Mouse (Mus musculus): Measurements from ENCODE around the gene Unc79.

Unc79 gene

DNA sequence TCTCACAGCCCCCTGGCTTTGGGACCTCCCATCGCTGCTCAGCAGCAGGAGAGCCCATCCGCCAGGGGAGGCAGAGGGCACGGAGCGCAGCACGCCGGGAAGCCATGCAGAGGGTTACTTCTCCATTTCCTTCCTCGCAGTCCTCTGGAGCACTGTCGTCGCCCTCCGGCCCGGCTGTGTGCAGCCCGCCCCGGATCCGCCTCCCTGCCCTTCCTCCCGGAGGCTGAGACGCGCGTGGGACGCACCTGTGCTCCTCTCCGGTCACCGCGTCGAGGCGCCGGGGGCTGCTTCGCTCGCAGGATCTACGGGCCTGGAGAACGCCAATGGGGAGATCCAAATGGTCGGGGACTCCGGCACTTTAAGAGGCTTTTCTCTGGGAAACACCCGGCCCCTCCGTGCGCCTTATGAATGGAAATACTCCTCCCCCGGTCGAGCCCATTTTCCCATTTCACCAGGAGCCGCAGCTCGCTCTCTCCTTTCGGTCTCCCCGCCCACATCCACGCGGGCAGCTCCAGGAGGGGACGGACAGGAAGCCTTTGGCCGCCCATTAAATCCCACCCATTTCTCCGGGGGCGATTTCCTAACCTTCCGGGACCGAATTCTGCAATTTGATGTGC lies at the start of gene Unc79:
Gene Unc79 (plus strand): TSS at position 82 of the 617 bp plus-strand sequence.
- DNase-seq: peak; percentile 8 to 52

DNA sequence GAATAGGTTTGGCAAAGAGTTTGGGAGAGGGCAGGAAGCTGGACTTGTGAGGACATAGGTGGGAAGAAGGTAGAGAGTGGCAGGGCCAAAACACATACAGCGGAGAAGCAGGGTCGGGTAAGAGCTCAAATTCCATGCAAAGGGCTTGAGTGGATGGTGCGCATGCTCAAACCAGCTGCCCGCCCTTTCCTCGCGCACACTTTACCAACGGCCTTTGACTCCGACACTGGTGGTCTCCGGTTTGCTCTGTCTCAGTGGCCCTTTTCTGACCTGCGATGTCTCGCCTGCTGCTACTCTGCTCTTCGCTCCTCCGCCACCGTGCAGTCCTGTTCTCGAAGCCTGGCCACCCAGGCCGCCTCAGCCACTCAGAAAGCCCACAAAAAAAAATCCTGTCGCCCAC lies 49.6 kb upstream of the Unc79 start, which contains the start of gene Cox8c:
Gene Cox8c (plus strand): TSS at position 226 of the 400 bp plus-strand sequence.
- DNase-seq: no peak

DNA sequence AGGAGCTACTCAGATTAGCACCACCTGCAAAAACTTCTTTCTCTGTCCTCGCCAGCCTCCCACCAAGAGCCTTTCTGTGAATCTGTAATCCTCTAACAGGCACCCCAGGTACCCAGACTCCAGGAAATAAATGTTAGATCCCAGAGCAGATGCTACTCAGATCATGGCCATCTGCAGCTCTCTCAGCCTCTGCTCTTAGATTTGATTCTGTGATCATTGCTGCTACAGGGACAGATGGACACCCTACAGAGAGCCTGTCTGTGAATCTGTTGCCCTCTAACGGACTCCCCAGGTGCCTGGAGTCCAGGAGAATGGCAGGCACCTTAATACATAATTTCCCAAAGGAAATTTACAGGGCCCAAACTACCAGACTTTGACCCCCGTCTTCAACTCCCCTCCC lies 40.5 kb upstream of the Unc79 start:
- no peak for DNase-seq

DNA sequence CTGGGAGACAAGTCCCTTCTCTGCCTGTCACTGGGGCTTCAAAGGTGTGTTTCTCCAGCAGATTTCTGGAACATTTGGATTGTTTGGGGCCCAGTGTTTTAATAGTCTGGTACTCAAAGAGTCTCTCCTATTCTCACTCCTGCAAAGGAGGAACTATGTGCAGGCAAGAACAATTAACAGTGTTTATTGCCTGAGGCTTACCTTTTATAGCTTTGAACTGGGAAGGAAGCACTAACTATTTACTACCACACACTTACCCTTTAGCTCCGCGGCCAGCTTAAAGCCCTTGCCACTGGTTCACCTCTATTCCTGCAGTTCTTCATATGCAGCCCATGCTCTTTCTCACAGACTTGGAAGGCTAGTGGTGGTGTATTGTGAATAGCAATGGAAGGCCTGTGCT lies 32.6 kb upstream of the Unc79 start:
- DNase-seq: no peak

DNA sequence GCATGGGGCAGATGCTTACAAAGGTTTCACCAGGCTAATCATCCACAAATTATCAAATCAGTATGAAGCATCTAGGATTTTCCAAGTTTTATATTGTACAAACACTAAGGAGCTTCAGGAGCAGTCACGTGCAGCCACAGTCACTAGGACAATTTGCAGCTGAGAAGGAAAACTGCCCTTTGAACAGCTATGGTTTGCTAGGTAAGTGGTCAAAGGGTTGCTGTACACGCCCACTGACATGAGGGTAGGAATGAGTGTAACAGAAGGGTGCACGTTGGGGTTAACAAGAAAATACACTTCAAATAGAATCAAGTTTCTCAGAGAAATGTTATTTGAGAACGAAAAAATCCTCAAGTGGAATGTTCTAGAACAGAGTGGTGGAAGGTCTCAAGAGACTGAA lies 18.9 kb upstream of the Unc79 start:
- DNase-seq: peak; percentile 34 to 42

DNA sequence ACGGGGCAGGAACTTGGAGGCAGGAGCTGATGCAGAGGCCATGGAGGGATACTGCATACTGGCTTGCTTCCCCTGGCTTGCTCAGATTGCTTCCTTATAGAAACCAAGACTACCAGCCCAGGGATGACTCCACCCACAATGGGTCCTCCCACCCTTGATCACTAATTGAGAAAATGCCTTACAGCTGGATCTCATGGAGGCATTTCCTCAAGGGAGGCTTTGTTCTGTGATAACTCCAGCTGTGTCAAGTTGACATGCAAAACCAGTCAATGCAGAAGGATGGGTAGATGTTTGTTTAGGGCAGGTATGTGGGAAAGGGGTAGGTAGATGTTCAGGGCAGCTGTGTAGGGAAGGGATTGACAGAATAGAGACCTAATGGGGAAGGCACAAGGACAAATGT lies 18.3 kb upstream of the Unc79 start:
- DNase-seq: no peak

DNA sequence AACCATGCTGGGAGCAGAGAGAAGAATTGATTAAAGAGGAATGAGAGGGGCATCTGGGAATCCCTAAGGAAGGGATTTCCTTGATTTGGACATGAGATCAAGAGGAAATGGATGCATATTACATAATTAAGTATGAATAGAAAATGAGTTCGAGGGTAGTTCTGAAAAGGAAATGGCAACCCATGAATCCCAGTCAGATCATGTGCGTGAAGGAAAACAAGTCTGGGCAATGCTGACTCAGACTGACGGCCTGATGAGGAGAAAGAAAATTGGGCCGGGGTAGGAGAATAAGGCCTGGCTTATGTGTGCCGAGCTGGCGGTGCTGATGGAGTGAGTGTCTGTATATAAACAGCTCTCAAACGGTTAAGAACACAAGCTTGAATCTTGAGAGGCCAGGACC lies 17.9 kb upstream of the Unc79 start:
- DNase-seq: no peak

DNA sequence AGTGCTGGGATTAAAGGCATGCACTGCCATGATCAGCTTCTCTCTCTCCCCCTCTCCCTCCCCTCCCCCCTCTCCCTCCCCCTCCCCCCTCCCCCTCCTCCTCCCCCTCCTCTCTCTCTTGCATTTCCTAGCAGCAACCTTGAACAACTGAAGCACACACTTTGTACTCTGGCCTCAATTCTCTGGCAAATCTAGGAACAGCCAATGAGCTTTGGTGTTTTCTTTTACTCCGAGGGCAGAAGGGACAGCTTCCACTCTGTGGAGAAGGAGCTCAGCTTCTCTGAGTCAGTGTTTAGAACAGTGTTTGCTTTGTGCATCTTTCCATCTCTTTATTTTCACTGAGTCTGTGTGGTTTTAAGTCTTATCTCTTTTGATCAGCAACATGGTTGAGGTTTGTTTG lies 12.8 kb upstream of the Unc79 start:
- no peak for DNase-seq

DNA sequence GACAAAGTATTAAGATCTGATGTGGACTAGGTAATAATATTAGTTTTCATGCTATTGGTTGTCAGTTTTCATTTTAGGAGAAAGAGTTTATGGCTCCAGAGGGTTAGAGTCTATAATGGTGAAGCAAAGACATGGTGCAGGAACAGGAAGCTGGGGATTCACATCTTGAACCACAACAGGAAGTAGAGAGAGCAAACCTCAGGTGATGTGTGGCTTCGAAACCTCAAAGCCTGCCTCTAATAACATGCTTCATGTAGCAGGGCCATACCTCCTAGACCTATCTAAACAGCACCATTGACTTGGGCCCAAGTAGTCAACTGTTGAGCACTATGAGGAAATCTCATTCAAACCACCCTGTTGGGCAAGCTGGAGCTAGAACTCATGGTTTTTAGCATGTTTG lies 3.1 kb upstream of the Unc79 start:
- no peak for DNase-seq

DNA sequence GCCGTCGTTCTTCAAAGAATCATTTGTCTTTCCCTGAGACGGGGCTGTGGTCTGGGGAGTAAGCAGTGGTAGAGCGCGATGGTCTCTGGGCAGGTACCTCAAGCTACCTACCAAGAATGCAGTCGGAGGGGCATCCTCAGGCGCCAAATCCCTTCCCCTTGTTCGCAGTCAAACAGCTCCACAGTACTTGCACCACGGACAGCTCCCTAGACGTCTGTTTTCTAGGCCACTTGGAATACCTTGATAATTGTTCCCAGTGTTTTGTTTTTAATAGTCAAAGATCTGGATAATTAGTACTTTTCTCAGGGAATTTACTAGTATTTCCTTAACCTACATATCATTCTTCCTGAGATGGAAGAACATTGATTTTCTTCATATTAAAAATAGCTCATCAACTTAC lies 833 bp upstream of the Unc79 start:
- DNase-seq: no peak

DNA sequence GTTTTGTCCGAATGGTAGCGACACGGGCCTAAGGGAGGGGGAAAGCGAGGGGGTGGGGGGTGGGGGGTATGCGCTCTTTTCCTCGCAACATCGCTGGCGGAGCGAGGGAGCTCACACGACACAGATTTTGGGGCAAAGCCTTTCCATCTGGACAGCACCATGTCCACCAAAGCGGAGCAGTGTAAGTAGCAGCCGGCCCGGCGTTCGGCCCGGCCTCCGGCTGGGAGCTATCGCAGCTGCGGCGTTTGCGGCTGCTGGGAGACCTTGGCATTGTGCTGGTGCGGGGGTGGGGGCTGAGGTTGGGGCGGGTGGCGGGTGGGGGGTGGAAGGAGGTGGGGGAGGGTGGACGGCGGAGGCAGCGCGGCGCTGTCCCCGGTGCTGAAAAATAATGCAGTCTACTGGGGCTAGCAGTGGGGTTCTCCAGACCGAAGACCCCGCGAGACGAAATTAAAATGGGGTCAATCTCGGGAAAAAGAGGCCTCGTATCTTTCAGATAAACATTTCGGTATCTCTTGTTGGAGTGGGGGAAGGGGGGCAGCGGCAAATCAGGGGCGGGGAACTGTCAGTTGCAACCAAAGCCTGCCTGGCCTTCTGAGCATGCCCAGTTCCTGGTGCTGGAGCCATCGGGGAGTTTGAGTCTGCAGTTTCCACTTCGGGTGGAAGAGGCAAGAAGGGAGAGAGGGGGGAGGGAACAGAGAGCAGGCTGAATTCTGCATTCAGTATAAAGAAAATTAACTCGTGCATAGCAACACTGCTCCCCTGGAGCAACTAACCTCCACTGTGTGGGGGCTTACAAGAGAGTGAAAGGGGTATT lies 943 bp downstream of the Unc79 start:
- peak; percentile 58 for DNase-seq

DNA sequence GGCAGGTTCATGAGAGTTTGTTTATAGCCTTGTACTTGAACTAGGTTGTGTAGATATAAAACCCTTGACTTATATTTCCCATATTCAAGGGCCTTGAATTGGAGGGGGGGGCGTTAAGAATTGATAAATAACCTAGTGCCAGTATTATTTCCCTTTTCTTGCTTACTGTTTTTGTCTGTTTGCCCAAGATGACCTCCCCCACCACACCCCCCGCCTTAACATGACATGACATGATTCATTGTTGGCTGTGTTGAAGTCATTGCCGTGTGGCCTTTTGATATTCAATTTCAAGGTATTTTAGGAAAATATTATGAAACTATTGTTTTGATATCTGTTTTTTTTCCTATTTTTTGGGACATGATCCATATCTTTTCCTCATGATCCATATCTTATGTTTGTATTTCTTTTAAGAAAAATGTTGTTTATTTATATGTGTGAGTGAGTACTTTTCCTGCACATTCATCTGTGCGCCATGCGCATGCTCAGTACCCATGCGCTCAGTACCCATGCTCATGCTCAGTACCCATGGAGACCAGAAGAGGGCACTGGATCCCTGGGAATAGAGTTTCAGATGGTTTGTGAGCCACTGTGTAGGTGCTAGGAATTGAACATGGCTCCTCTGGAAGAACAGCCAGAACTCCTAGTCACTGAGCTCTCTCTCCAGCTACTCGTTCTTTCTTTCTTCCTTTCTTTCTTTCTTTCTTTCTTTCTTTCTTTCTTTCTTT lies 11.6 kb downstream of the Unc79 start:
- DNase-seq: no peak

DNA sequence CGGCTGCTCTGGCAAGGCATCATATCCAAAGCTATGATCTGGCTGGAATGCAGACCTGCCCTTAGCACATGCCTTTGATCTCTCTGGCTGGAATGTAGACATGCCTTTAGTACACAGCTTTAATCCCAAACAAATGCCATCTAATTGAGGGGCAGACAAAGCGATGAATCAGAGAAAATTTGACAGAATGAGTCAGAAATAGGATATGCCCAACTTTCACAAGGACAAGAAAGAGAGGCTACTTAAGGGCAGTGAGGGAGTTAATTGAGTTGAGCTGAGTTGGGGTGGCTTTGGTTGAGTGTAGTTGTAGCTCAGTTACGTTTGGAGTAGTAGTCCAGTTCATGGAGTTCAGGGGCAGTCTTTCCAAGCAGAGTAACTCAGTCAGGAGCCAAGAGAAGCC lies 12.4 kb downstream of the Unc79 start:
- DNase-seq: no peak

DNA sequence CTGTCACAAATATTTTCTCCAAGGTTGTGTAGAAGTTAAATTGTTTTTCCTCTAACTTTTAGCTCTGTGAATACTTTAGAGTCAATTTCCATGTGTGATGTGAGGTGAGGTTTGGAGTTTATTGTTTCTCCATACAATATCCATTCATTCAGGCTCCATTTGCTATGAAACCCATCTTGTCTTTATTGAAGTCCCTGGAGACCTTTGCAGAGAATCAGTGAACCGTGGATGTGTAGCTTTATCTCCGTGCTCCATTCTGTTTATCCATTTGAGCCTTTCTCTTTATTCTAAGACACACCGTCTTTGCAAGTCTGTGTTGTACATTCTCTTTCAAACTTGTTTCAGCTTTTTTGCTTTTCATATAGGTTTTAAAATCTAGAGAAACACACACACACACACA lies 15.8 kb downstream of the Unc79 start:
- no peak for DNase-seq

DNA sequence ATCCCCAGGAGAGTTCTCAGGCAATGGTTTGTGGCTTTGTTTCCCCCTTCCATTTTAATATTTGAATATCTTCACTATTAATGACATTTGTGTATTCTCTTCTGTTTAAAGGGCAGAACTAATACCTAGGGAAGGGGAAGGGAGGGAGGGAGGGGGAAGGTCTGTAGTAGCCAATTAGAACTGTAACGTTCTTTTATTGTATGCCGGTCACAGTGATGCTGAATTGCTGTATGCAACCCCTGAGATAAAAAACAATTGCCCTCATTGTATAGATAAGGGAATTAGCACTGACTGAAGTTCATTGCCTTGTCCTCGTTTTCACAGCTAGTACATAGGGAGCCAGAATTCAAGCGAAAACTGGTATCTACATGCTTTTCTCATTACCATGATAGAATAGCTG lies 31.9 kb downstream of the Unc79 start:
- no peak for DNase-seq

DNA sequence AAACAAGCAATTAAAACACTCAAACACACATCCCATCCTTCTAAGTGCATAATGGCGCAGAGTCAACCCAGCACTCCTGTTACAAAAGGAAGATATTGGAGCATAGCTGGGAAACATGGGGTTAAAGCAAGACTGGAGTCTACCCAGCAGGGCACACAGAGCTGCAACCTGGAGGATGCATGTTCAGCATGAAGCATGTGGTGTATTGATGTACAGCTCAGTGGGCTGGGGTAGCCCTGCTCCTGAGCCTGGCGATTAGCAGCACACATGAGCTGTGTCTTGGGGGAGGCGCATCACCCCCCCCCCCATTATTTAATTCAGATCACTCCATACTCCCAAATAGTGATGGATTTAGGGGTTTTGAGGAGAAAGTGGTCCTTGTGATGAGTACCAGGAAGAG lies 32.9 kb downstream of the Unc79 start:
- DNase-seq: no peak

DNA sequence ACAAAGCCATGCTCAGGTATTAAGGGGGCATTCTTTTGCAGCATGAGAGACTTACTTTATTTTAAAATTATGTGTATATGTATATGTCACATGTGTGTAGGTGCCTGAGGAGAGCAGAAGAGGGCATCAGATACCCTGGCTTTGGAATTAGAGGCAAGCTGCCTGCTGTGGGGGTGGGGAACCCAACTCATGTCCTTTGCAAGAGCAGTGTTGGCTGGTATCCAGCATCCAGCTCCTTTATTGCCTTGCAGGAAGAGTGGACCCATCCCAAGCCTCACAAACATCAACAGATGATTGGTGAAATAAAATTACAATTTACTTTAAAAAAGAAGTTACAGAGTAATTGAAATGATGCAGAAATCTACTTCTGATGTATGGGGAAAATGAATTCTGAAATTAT lies 36.7 kb downstream of the Unc79 start:
- DNase-seq: no peak

DNA sequence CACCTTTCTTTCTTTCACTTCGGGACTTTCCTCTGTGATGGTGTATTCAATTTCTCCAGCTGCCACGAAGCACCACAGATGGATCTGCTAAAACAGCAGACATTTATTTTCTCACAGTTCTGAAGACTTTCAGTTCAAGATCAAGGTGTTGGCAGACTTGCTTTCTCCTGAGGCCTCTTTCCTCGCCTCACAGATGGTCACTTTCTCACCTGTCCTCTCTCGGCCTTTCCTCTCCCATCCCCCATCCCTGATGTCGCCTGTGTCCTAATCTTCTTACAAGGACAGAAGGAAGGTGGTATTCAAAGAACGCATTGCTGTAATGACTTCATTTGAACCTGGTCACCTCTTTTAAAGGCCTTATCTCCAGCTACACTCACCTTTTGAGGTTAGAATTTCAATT lies 39.1 kb downstream of the Unc79 start:
- DNase-seq: no peak

DNA sequence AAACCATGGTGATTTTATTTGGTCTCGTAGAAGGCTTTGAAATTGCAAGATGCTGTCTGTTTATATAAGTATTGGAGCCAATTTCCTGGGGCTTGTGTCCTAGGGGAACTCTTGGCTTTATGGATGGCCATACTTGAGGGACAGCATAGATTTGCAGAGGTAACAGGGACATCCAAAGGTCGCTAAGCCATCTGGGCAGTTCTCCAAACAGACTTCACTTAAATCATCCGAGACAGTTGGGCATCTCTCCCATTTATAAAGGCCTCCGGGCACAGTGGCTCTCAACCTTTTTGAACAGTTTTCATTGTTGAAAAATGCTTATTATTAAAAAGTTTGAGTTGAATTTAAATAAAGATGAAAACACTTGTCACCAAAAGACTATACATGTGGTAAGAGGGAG lies 59.8 kb downstream of the Unc79 start:
- DNase-seq: no peak

DNA sequence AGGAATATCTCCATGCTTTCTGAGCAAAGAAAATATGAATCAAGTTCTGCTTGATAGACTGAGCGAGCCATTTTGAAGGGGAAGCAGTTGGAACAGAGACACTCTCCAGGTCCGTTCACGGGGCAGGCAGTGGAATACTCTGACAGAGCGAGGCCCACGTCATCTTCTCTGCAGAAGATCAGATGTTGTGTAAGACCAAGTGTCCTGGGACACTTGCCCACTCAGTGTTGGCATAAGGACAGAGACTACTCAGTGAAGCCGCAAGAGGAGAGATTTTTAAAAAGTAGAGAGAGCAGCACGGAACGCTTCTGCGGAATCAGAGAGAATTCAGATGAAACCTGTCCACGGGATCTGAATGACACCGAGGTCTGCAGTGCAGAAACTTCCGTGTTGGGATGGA lies 69.5 kb downstream of the Unc79 start:
- no peak for DNase-seq

DNA sequence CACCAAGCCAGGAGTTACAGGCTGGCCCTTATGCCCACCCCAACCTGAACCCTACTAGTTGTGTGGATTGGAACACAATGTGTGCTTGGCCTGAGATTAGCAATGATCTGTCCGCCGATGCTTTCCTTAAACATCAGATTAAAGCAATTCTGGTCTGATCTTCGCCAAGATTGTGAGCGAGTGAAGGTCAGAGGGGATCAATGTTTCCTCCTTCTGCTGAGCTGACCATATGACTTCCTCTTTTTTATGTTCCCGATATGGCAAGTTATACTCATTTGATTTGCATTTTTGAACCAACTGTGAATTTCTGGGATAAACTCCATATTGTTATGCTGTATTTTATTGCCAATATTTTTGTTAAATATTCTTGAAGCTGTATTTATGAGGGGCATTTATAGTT lies 88.0 kb downstream of the Unc79 start:
- no peak for DNase-seq

DNA sequence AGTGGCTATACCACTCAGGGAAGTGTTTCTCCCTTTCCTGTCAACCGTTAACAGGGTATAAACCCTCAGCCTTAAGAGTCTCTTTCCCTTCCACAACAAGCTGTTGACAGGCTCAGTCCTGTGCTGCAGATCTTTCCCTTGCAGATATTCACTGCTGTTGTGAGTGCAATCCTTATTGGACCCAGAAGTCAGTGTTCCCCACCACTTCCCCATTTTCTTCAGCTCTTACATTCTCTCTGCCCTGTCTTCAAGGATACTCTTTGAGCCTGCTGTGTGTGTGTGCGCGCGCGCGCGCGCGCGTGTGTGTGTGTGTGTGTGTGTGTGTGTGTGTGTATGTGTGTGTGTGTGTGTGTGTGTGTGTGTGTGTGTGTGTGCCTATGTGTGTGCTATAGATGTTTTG lies 90.7 kb downstream of the Unc79 start:
- DNase-seq: no peak

DNA sequence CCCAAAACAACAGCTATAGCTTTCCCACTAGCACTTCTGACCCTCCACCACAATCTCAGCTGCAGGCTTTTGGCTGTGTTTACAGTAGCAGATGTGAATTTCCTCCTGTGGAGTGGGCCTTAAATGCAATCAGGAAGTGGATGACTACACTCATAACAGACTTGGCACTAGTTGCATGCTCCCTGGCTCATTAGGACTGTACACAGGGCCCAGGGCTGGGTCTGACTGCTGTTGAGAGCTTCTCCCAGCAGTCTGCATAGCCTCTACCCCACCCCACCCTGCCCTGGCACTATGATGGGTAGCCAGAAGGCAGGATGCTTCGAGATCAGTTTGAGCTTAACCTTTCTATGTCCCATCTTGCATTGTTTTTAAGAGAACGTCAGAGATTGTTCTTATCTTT lies 91.5 kb downstream of the Unc79 start:
- no peak for DNase-seq

DNA sequence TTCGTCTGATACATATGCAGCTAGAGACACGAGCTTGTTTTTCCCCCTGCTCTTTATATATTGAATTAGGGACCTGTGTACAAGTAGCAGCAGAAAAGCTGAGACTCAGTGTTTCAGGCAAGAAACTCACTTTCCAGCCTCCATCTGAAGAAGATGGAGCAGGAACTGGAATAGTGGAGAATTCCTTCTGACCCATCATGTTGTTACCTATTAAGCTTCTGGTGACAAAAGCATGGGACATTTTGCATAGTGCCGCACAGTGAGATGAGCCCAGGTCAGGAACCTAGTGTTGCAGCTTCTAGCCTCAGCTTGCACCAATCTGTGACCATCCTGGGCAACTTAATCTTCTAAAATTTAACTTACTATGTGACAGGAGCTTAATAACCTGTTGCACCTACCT lies 92.7 kb downstream of the Unc79 start:
- DNase-seq: no peak

All from kidney, postnatal 25 days (tissue).